Mouse (Mus musculus) frontal cortex, postnatal 10 days (tissue): ENCODE measurements around the gene Nmrk1.

ENCODE experiments used
- DNase-seq, 2 experiments: peaks; one replicate each; pipeline ENCODE4 v3.0.0; 2022; ENCODE audit warnings: low spot score in 2 of 2, mixed read lengths in 1 of 2

Gene Nmrk1

GRCm38 (mm10) chr19:18615680-18616240, 16.0 kb upstream of the Nmrk1 start:
- no peak for DNase-seq

- DNase-seq = no peak
These were observed 14.2 kb upstream of the Nmrk1 start for GRCm38 (mm10) chr19:18617504-18617903.

- DNase-seq = no peak
These were observed 12.7 kb upstream of the Nmrk1 start for GRCm38 (mm10) chr19:18619060-18619459.

GRCm38 (mm10) chr19:18619691-18620090, 12.1 kb upstream of the Nmrk1 start:
- DNase-seq = no peak

- no peak for DNase-seq
These were observed 7.9 kb upstream of the Nmrk1 start for GRCm38 (mm10) chr19:18623894-18624293.

GRCm38 (mm10) chr19:18629589-18629988, 2.2 kb upstream of the Nmrk1 start:
- DNase-seq = no peak

GRCm38 (mm10) chr19:18630221-18631119, 1.3 kb upstream of the Nmrk1 start:
- DNase-seq = no peak

- DNase-seq = peak in 1 of 2 experiments; percentile 43
These were observed 548 bp upstream of the Nmrk1 start for GRCm38 (mm10) chr19:18631161-18631643.

- DNase-seq = no peak
These were observed 758 bp downstream of the Nmrk1 start for GRCm38 (mm10) chr19:18632231-18633185.

- DNase-seq = no peak
These were observed 6.2 kb downstream of the Nmrk1 start for GRCm38 (mm10) chr19:18637954-18638353.

GRCm38 (mm10) chr19:18638949-18639348, 7.2 kb downstream of the Nmrk1 start:
- DNase-seq = no peak

GRCm38 (mm10) chr19:18639552-18639951, 7.8 kb downstream of the Nmrk1 start:
- DNase-seq = no peak

- DNase-seq = no peak
These were observed 9.3 kb downstream of the Nmrk1 start for GRCm38 (mm10) chr19:18641001-18641400.

GRCm38 (mm10) chr19:18643411-18643810, 11.7 kb downstream of the Nmrk1 start:
- DNase-seq = no peak

- no peak for DNase-seq
These were observed 12.3 kb downstream of the Nmrk1 start for GRCm38 (mm10) chr19:18644084-18644483.

GRCm38 (mm10) chr19:18646397-18646796, 14.6 kb downstream of the Nmrk1 start:
- no peak for DNase-seq

- DNase-seq = no peak
These were observed 15.2 kb downstream of the Nmrk1 start for GRCm38 (mm10) chr19:18646853-18647420.

- DNase-seq = no peak
These were observed 16.2 kb downstream of the Nmrk1 start for GRCm38 (mm10) chr19:18647775-18648557.

GRCm38 (mm10) chr19:18648558-18648945, 16.8 kb downstream of the Nmrk1 start:
- no peak for DNase-seq

- no peak for DNase-seq
These were observed 18.2 kb downstream of the Nmrk1 start for GRCm38 (mm10) chr19:18649955-18650354.

GRCm38 (mm10) chr19:18650473-18650872, 18.7 kb downstream of the Nmrk1 start:
- DNase-seq = no peak
